Mouse (Mus musculus) layer of hippocampus, adult 11-12 months (tissue): ENCODE measurements around the gene Ntrk2.

Source experiments
- DNase-seq: peaks from one replicate; pipeline ENCODE4 v3.0.0; 2022; ENCODE audit warnings: low spot score

Gene Ntrk2

GRCm38 (mm10) chr13:58806397-58806892, at the start of gene Ntrk2:
TSS of gene Ntrk2 (plus strand) at chr13:58806569.
- peak; percentile 91 for DNase-seq

- DNase-seq = no peak
These were observed 45.3 kb upstream of the Ntrk2 start for GRCm38 (mm10) chr13:58761003-58761630.

- DNase-seq = no peak
These were observed 38.1 kb upstream of the Ntrk2 start for GRCm38 (mm10) chr13:58768258-58768657.

- DNase-seq = no peak
These were observed 36.9 kb upstream of the Ntrk2 start for GRCm38 (mm10) chr13:58769438-58769837.

GRCm38 (mm10) chr13:58779261-58779660, 27.1 kb upstream of the Ntrk2 start:
- DNase-seq = no peak

GRCm38 (mm10) chr13:58786476-58786875, 19.9 kb upstream of the Ntrk2 start:
- DNase-seq = no peak

- DNase-seq = no peak
These were observed 15.6 kb upstream of the Ntrk2 start for GRCm38 (mm10) chr13:58790741-58791140.

- no peak for DNase-seq
These were observed 9.0 kb upstream of the Ntrk2 start for GRCm38 (mm10) chr13:58797386-58797785.

- DNase-seq = no peak
These were observed 5.1 kb upstream of the Ntrk2 start for GRCm38 (mm10) chr13:58801291-58801690.

- DNase-seq = no peak
These were observed 2.5 kb upstream of the Ntrk2 start for GRCm38 (mm10) chr13:58803882-58804281.

- DNase-seq = no peak
These were observed 536 bp upstream of the Ntrk2 start for GRCm38 (mm10) chr13:58805833-58806232.

- peak; percentile 70 for DNase-seq
These were observed 693 bp downstream of the Ntrk2 start for GRCm38 (mm10) chr13:58806896-58807628.

- DNase-seq = peak; percentile 90
These were observed 1.4 kb downstream of the Ntrk2 start for GRCm38 (mm10) chr13:58807629-58808363.

GRCm38 (mm10) chr13:58808381-58808821, 2.0 kb downstream of the Ntrk2 start:
- DNase-seq = peak; percentile 68

GRCm38 (mm10) chr13:58809930-58810329, 3.6 kb downstream of the Ntrk2 start:
- peak; percentile 55 for DNase-seq

GRCm38 (mm10) chr13:58824752-58825151, 18.4 kb downstream of the Ntrk2 start:
- no peak for DNase-seq

- DNase-seq = no peak
These were observed 20.2 kb downstream of the Ntrk2 start for GRCm38 (mm10) chr13:58826356-58827197.

- no peak for DNase-seq
These were observed 25.6 kb downstream of the Ntrk2 start for GRCm38 (mm10) chr13:58831999-58832398.

- no peak for DNase-seq
These were observed 28.4 kb downstream of the Ntrk2 start for GRCm38 (mm10) chr13:58834726-58835125.

GRCm38 (mm10) chr13:58836891-58837290, 30.5 kb downstream of the Ntrk2 start:
- DNase-seq = no peak

GRCm38 (mm10) chr13:58838110-58838509, 31.7 kb downstream of the Ntrk2 start:
- no peak for DNase-seq
